Mouse (Mus musculus) lung, postnatal 10 days (tissue): Measurements from ENCODE around the gene Jade3.
"Not testable (repeated sequence)": the region's sequence is repeated elsewhere in the genome, so short reads cannot be mapped to it uniquely, and the experiment has no call there.

Experiments
- DNase-seq: peaks from one replicate; pipeline ENCODE4 v3.0.0; 2021

The Jade3 gene

GRCm38 (mm10) chrX:20425140-20425838, at the start of gene Jade3:
TSS of gene Jade3 (plus strand) at chrX:20425688.
- DNase-seq: peak; percentile 88

GRCm38 (mm10) chrX:20379347-20380014, 46.0 kb upstream of the Jade3 start:
- DNase-seq: no peak

DNA sequence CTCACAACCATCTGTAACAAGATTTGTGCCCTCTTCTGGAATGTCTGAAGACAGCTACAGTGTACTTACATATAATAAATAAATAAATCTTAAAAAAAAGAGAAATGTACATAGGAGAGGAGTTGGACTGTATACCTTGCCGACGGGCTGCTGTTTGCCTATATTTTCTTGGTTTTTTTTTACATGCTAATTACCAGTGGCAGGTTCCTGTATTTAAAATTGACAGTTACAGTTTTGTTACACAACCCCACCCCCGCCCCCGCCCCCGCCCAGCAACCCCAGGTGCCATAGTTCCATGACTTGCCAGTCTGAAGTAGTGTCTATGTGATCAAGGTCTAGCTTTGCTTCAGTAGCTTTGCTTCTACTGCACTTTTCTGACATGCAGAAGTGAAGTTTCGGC, 43.2 kb upstream of the Jade3 start:
- DNase-seq: no peak

DNA sequence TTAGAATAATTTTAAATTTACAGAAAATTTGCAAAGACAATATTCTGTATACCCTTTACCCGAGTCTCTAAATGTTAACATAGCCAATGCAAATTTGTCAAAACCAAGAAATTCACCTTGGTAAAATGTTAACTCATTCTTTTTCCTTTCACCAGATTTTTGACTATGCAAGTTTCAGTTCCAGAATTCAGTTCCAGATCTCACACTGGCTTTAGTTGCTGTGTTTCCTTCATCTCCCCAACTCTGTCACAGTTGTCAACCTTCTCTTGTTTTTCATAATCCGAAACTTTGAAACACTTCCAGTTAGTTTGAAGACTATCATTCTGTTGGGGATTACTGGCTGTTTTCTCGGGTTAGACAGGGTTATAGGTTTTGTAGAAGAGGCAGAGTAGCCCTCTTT, 38.5 kb upstream of the Jade3 start:
- no peak for DNase-seq

DNA sequence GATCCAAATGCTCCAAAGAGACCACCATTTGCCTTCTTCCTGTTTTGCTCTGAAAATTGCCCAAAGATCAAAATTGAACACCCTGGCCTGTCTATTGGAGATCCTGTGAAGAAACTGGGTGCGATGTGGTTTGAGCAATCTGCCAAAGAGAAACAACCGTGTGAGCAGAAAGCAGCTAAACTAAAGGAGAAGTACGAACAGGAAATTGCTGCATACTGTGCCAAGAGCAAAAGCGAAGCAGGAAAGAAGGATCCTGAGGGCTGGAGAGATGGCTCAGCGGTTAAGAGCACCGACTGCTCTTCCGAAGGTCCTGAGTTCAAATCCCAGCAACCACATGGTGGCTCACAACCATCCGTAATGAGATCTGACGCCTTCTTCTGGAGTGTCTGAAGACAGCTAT, 33.5 kb upstream of the Jade3 start:
- not testable (repeated sequence) for DNase-seq

DNA sequence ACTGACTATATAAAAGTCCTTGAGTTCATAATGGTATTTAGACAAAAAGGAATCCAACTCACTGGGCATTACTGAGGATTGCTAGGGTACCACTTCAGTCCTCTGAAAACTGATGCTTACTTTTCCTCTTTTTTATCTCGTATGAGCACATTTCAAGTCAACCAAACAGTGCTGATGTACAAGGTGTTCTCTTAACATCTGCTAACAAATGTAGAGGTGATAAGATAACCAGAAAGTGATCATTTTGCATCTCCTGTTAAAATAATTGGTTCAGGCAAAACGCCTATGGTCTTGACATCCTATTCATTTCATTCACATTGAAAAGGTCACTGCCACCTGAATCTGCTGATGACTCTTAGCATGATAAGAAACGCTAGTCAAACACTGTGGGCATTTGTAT, 32.5 kb upstream of the Jade3 start:
- no peak for DNase-seq

DNA sequence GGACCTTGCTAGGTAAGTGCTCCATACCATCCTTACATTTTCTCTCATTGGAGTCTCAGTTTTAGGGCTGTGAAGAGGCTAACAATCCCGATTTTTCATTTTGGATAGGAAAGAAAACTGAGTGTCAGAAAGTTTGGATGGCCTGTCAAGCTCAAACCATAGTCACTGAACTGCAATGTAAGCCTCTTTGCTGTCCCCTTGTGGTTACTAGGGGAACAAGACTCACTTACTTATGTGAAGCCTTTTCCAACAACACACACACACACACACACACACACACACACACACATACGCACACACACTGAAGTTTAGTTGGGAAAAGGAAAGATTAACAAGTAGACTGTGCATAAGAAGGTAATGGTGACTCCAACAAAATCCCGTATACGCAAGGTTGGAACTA, 21.4 kb upstream of the Jade3 start:
- peak; percentile 16 for DNase-seq

- DNase-seq: no peak
These were observed 18.6 kb upstream of the Jade3 start for GRCm38 (mm10) chrX:20406909-20407308.

DNA sequence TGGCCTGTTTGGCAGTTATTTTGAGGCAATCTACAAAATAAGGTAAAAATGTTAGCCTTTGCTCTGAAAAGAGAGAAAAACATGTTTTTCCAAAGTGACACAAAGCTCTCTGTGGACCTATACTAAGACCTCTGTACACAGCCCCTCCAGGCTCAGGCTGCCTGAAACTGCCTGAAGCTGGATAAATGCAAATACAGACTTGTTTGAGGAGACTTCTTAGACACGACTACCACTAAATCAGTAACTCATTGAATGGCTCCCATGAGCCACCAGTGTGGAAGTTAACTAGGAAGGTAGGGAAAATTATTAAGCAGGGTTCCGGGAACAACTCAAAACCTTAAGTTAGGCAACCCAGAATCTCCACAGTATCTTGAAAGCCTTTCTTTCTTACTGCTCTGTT, 17.8 kb upstream of the Jade3 start:
- DNase-seq: no peak

GRCm38 (mm10) chrX:20411382-20411781, 14.1 kb upstream of the Jade3 start:
- no peak for DNase-seq

- DNase-seq: no peak
These were observed 13.3 kb upstream of the Jade3 start for GRCm38 (mm10) chrX:20412221-20412620.

DNA sequence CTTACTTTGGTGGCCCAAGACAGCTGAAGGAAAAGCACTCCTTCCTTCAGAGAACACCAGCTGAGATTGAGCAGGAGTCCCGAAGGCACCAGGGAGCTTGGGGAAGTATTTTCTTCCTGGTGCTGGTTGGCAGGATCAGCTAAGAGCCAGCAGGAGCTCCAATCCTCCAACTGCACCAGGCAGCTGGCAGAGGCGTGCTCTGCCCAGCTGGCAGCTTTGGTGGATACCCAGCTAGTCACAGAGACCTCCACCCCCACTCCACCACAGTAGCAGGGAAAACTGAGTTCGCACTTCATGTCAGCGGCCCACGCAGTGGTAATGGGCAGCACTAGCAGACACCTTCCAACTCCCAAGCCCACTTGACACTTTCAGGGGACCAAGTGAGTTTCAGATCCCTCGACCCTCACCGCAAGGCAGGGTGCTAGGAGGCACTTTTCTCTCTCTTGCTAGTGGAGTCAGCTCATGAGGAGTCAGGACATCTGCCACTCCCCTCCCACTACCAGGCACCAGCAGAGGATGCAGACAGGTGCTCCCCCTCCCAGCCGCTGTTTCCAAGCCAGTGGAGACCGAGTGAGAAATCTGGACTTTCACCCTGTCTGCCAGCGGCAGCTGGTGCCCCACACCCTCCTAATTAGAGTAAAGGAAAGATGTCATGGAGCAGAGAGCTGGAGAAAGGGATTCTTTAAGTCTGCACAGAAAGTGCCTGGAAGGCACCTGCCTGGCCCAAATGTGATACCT, 10.4 kb upstream of the Jade3 start:
- DNase-seq: no peak

DNA sequence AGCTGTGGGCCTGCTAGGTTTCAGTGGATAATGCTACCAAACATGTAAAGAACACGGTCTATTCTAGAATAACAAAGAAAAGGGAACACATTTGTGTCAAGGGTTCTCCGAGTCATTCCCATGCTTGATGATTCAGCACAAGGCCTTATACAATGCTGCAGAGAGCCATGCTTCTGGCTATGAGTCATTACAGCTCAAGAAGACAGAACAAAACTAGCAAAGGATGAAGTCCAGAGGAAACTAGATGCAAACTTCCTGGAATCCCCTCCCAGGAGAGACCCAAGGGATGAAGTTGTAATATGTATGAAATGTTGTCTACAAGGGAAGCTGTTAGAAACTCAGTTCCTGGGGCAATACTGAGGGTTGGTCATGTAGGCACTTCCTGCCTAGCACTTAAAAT, 7.0 kb upstream of the Jade3 start:
- no peak for DNase-seq

GRCm38 (mm10) chrX:20419536-20419935, 6.0 kb upstream of the Jade3 start:
- DNase-seq: no peak

GRCm38 (mm10) chrX:20425839-20426449, 456 bp downstream of the Jade3 start:
- DNase-seq: peak; percentile 41

DNA sequence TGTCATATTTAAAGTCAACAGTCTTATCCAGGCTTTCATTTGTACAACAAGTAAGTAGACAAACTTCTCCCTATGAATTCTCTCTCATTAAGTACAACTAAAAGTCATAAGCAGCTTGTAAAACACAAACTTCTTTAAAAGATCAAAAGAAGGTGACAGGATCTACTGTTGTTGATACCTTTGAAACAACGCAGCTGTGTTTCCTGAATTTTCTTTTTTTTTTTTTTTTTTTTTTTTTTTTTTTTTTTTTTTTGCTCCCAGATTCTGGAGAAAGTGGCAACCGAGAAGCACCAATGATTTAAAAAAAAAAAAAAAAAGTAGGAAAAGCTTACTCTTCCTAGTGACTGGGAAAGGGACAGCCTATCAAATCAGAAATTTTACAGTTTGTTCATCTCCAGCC, 57.7 kb downstream of the Jade3 start:
- no peak for DNase-seq

DNA sequence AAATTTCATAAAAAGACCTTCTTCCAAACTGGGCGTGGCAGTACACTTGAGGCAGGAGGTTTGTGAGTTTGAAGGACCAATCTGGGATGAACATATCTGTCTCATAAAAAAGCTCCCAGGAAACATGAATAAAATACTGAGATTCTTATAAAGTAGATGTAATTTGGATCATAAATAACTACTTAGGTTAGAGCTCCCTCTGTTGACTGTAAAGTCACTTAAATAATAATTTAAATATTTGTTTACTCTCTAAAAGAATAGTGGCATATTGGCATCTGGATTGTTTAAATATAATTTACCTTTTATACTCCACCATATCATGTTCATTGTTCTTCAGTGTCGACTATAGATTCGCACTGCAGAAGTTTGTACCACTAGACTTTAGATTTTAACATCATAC, 72.2 kb downstream of the Jade3 start:
- no peak for DNase-seq

- DNase-seq: no peak
These were observed 94.9 kb downstream of the Jade3 start for GRCm38 (mm10) chrX:20520290-20520939.

DNA sequence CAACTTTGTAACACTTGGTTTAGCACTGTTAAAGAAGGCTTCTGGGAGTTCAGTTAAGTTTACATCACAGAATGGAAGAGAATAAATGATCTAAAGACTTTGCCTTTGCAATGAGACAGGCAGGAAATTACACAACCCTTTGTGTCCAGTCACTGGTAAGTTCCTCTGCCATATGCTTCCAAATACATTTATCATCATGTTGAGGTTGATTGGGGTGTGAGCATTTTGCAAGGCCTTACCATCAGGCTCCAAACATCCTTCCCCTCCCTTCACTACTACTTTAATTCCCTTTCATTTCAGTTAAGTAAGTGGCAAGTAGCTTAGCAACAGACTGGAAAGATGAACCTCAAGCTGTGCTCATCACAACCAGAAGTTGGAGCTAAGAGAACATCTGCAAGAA, 96.1 kb downstream of the Jade3 start:
- no peak for DNase-seq

- DNase-seq: no peak
These were observed 107.1 kb downstream of the Jade3 start for GRCm38 (mm10) chrX:20532621-20533020.

GRCm38 (mm10) chrX:20543867-20544266, 118.4 kb downstream of the Jade3 start:
- no peak for DNase-seq

- peak; percentile 48 for DNase-seq
These were observed 122.1 kb downstream of the Jade3 start for GRCm38 (mm10) chrX:20547609-20548008.
